Mouse (Mus musculus) kidney, adult 11 months (tissue): ENCODE measurements at regions not wholly inside any gene's neighbourhood (a gene's known extent, or its start where the extent isn't known, plus 50 kb on each side); places are given as distances from the start of the nearest gene placed in this dataset.

Source experiments
- DNase-seq: peaks from one replicate; pipeline ENCODE4 v3.0.0; 2022

DNA sequence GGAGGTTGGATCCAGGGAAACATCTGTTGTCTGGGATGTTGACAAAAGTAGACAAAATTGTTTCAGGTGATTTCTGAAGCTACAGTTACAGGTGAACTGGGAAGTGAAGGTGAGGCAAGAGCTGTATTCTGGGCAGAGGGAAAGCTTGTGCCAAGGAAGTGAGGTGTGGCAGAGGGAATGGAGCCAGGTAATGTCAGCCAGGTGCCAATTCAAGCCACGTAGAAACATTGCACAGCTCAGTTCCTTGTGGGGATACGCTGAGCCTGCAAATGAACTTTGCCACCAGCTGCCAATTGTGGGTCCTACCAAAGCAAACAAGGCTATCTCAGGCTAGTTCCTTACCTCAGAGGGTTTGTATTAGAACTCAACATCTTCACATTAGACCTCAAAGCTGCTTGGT, 410.1 kb downstream of the Fgf9 start:
- DNase-seq = peak; percentile 17

DNA sequence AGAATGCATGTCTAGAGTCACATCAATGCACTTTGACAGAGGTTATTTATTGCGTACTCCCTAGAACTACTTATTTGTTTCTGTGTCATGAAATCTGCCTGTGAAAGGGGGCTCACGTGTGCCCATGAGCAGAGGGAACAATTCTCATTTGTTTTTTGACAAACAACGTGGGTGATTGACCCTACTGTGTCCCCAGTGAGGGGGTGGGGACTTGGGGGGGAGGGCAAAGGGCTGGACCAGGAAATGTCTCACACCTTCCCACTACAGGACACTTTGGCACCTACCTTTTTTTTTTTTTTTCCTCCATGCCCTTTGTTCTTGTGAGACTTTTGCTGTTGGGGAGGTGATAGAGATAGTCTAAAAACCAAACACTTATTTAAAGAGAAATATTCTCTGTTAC, 400.3 kb downstream of the Fgf9 start:
- no peak for DNase-seq

- no peak for DNase-seq
Observed at GRCm38 (mm10) chr14:58468451-58468850, 398.1 kb downstream of the Fgf9 start.

DNA sequence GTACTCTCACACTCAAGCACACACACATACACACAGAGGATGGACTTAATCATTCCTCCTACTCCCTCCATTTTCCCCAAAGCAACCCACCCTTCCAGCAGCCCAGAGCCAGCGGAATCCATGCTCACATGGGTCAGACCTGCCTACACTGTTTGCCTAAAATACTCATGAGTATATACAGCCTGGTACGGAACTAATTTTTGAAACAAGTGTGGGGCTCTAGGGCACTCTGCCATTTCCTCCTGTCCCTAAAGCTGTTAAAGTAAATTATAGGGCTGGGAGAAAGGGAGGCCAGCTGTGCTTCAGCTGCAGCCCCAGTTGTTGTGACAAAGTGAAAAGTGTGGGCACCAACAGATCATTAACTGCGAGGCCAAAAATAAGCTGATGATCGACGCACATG, 397.5 kb downstream of the Fgf9 start:
- DNase-seq = no peak

- no peak for DNase-seq
Observed at GRCm38 (mm10) chr14:58446776-58447354, 376.5 kb downstream of the Fgf9 start.

- no peak for DNase-seq
Observed at GRCm38 (mm10) chr14:58444496-58444895, 374.1 kb downstream of the Fgf9 start.

DNA sequence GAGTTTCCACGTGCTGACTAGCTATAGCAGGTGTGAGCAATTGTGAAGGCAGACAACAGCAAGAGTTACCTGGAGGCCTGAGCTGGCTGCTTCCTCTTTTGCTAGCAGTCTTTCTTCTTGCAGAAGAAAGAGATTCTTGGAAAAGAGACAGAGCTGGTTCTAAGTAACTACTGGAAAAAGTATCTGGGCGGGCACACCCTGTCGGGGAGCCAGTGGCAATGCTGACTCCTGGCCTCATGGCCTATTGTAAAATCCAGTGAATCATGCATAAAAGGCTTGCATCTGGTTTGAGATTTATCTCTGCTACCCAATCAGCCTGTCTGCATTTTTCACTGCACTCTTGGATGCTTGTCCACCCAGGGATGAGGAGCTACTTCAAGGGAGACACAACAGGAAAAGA, 372.2 kb downstream of the Fgf9 start:
- DNase-seq = no peak

DNA sequence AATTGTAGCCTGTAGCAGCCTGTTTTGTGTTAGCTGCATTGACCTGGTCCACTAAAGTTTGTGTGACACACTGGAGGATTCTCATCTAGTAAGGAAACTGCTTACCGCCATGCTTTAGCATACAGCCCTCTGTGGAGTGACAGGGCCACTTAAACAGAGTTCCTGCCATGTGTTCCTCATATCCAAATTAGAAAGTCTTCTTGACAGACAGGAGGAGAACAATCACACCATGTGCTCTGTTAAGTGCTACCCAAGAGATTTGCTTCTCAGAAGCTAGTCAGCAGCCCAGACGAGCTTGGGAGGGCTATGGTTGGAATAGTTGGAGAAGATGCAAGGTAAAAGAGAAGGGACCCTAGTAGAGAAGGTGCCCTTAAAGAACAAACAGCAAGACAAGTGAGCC, 369.6 kb downstream of the Fgf9 start:
- DNase-seq = no peak

DNA sequence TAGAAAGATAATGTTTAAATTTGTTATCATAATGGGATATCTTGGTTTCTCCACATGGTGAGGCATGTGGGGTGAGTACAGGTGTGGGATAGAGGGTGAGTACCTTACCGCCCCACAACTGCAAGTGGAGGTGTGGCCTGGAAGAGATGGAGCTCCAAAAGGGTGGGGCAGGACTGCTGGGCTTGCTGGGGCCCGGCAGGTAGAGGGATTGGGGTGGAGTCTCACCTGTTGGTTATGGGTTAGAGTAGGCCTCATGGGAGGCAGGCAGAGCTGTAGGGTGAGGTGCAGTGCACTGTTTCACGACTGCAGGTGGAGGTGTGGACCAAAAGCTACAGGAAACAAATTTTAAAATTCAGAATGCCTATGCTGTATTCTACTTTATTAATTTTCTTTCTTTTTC, 365.7 kb downstream of the Fgf9 start:
- DNase-seq = no peak

GRCm38 (mm10) chr14:58426472-58426871, 356.1 kb downstream of the Fgf9 start:
- no peak for DNase-seq

DNA sequence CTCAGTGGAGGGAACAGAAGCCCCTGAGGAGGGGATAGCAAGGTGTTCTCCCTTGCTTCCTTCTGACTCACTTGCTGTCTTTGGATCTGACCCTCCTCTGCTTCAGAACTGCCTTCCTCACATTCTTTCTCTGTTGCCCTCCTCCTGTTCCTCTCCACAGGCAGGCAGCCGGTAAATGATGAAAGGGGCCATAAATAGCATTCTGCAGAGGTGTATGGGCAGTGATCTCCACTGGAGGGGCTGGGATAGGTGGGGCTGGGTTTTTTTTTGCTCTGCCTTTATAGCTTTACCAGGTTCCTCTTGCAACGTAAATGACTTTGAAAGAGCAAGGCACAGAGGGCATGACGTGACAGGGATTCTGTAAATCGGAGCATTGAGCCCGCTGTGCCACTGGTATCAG, 351.6 kb downstream of the Fgf9 start:
- no peak for DNase-seq

DNA sequence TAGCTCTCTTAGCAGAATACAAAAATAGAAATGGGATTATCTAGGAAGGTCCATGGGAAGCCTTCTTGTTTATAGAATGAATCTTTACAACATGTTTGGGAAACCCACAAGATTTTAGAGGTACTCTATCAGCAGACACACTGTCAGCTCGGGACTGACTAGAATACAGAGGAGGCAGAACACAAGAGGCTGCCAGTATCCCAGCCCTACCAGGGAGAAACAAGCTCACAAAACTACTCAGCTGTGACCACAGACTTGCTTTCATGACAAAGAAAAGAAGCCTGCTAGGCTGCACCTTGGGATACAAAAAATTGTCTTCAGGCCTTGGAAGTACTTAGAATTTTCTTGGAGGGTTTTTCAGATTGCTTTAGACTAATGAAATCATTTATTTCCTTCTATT, 347.2 kb downstream of the Fgf9 start:
- no peak for DNase-seq

GRCm38 (mm10) chr14:58392055-58392726, 321.8 kb downstream of the Fgf9 start:
- DNase-seq = no peak

DNA sequence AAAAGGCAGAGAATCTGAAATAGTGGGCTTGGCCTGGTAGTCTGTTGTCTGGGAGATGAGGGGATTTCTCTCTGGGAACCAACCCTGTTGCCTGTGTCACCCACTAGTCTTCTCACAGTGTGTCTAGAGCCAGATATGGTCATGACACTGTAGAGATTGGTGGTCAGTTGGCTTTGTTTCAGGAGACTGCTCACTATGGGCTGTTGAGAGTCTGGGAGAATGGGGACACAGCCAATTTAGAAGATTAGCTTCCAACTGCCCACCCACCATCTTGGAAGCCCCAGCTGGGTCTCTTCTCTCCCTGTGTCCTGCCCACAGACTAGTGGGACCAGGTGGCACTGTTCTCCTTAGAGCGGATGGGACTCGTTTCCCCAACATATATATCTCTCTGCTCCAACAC, 320.4 kb downstream of the Fgf9 start:
- no peak for DNase-seq

- peak; percentile 14 for DNase-seq
Observed at GRCm38 (mm10) chr14:58387348-58388000, 317.1 kb downstream of the Fgf9 start.

DNA sequence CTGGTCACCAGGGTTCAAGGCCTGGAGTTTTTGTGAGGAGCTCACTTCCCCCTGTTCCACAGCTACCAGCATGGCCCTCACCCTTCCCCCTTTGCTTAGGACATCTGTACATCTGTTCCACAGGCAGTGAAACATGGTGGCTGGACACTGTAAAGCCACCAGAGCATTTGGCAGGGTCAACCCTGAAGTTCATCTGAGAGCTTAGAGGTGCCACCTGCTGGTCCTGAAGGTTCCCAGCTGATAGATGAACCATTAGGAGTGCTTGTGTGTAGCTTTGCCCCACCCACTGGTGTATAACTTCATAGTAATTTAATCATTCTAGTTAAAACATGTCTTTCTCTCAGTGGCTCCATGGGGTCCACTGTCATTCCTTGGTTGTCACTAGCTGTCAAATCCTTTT, 304.7 kb downstream of the Fgf9 start:
- DNase-seq = peak; percentile 15

DNA sequence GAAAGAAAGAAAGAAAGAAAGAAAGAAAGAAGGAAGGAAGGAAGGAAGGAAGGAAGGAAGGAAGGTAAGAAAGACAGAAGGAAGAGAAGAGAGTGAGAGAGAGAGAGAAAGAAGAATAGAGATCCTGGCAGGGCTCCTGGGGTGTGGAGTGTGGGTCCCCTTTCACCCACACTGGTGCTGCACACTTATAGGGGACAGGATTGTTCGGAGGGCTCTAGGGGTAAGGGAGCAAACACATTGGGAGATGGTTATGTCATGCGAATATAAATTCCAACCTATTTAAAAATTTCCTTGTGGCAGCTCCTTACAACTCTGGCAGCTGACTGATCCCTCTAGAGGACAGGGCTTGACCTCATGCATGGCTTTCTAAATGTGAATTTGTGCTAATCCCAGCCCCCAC, 286.5 kb downstream of the Fgf9 start:
- DNase-seq = no peak

DNA sequence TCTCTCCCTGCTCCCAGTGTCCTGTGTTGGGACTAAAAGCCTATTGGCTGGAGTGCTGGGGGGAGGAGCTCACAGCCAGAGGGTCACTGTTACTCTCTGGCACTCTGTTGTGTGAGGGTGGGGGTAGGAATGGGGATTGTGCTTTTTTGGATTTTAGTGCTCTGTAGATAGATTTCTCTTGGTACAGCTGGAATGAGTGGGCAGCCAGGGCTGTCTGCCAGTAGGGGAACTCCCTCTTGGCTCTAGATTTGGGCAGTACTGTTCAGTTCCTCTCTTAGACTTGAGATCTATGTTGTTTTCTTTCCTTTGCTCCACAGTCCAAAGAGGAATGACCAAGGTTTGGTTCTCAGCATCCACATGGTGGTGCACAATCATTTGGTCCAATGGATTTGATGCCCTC, 282.6 kb downstream of the Fgf9 start:
- no peak for DNase-seq

DNA sequence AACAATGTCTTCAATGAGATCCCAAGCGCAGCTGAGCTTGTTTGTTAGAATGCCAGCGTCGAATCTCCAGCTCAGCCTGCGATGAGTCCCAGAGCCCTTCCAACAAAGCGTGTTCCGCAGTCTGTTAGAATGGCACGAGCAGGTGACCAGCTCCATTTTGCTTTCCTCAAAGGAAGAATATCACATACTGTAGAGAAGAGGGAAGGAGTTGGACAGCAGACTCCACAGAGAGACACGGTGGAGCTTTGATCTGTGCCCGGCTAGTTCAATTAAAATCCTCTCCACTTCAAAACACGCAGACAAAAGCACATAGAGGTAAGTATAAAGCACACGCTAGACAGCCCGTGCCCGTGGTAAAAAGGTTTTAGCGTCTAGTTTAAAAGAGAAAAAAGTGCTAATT, 265.8 kb downstream of the Fgf9 start:
- no peak for DNase-seq

DNA sequence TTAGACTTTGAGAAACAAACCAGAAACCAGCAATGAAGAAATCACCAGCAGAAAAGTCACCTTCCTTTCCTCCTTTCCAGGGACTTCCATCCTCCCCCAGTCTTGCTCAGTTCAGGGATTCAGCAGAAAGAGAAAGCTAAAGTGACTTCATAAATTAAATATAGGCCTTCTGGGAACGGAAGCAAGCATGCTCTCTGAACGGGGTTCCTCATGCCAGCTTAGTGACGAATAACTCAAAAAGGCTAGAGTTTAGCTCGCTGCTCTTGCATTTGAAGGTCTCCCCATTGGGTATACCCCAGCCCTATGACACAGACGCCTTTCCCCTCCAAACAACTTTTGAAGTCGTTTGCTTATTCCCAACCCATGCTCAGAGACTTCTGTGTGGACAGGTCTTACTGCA, 252.8 kb downstream of the Fgf9 start:
- no peak for DNase-seq

DNA sequence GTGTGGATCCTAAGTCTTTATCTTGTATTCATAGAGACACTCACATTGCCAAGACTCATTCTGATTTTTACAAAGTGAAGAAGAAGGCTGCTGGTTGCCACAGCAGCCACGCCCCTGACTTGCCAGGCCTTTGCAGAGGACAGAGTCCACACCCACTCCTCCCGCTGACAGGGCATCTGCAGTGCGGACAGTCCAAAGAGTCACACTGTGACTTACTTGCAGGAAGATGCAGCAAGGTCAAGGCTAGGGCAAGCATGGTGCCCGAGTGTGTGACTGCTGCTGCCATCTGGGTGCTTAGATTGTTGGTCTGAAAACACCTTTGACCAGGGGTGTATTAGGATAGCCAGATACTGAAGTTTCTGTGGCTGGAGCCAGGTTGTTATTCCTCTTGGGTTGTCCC, 252.1 kb downstream of the Fgf9 start:
- no peak for DNase-seq

DNA sequence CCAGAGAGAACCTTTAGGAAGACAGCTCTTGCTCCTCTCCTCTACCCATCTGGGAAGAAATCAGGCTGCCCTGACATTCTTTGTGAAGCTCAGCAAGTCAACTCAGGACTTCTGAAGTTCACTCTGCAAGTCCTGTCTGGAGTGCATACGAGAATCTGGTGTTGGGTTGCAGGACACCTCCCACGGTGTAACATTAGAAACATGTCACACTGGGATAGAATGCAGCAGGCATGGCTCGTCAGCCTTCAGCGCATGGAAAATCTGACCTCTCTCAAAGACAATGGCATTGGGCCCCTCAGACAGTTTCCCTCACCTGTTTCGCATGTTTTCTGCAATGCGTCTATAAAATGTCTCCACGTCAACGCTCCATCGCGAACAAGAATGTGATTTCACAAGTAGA, 251.5 kb downstream of the Fgf9 start:
- no peak for DNase-seq

GRCm38 (mm10) chr14:58321234-58321633, 250.9 kb downstream of the Fgf9 start:
- no peak for DNase-seq

GRCm38 (mm10) chr14:58317640-58318039, 247.3 kb downstream of the Fgf9 start:
- no peak for DNase-seq

DNA sequence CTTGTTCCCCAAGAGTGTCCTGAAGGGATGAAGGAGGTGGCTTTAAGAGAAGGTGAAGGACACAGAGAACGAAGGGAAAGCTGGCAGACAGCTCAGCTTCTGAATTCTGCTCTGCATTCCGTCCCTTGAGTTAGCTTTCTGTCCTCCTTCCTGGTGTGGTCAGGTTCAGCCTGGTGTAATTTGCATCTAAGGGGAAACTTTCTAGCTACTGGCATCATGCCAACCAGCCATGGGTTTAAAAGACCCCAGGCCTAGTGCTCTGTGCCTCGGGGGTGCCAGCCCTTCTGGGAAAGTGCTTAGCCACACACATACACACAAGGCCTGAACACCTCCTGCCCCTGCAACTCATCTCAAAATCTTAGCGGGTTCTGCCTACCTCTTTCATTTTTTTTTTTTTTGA, 246.9 kb downstream of the Fgf9 start:
- DNase-seq = no peak
